Mouse (Mus musculus) embryonic facial prominence, embryonic 14.5 days (tissue): Measurements from ENCODE around the gene Zfp950. TPM values are rescaled to one million over a fixed set of nuclear protein-coding genes. Genes with fewer than 3 reads are reported as not detected.
A peak's percentile ranks its signal among the peaks of the same experiment; 100 is the strongest.

Source experiments
- ATAC-seq: fragments of 200-750 bp; cut with Nextera tagmentation; 2 replicates; pipeline ENCODE4 v1.8.0; 2017; ENCODE audit warnings: low read depth, moderate number of reproducible peaks, moderate TSS enrichment
- DNase-seq: peaks from one replicate; pipeline ENCODE4 v3.0.0-alpha.2; 2015; ENCODE audit warnings: low spot score
- H3K27ac ChIP-seq: fragments of 300-500 bp; sonication (generic); replicated peaks from 2 replicates; pipeline ENCODE4 v1.5.1; 2014; ENCODE audit warnings: low read depth, mild to moderate bottlenecking, low read length, moderate library complexity
- H3K27me3 ChIP-seq: fragments of 300-500 bp; sonication (generic); replicated peaks from 2 replicates; pipeline ENCODE4 v1.6.1; 2014; ENCODE audit warnings: low read length; ENCODE audit not compliant: control insufficient read depth, insufficient read depth
- H3K36me3 ChIP-seq: fragments of 300-500 bp; sonication (generic); 2 replicates; pipeline ENCODE4 v1.6.1; 2014; ENCODE audit warnings: low read length, mixed read lengths; ENCODE audit not compliant: control insufficient read depth, insufficient read depth
- H3K4me1 ChIP-seq: fragments of 300-500 bp; sonication (generic); 2 replicates; pipeline ENCODE4 v1.6.1; 2014; ENCODE audit warnings: antibody characterized with exemption, low read length; ENCODE audit not compliant: control insufficient read depth, insufficient read depth
- H3K4me2 ChIP-seq: fragments of 300-500 bp; sonication (generic); 2 replicates; pipeline ENCODE4 v1.6.1; 2014; ENCODE audit warnings: low read depth, mild to moderate bottlenecking, low read length, moderate library complexity, mixed read lengths
- H3K4me3 ChIP-seq: fragments of 300-500 bp; sonication (generic); 2 replicates; pipeline ENCODE4 v1.5.1; 2014; ENCODE audit warnings: low read depth, mild to moderate bottlenecking, low read length
- H3K9ac ChIP-seq: fragments of 300-500 bp; sonication (generic); 2 replicates; pipeline ENCODE4 v1.6.1; 2014; ENCODE audit warnings: low read depth, mild to moderate bottlenecking, low read length, moderate library complexity, mixed read lengths
- H3K9me3 ChIP-seq: fragments of 300-500 bp; sonication (generic); 2 replicates; pipeline ENCODE4 v1.6.1; 2016; ENCODE audit warnings: low read length; ENCODE audit not compliant: control insufficient read depth
- WGBS: fragments of 180-500 bp; shearing (Covaris S2); extraction: QIAGEN DNeasy Blood & Tissue Kit; methylation state at CpG from one replicate; pipeline ENCODE4 v1.1.7; 2014; 5-methylcytosine and 5-hydroxymethylcytosine counted together
- polyA plus RNA-seq: library from polyadenylated mRNA; unstranded; fragments of >200 nt; fragmentation: Nextera tagmentation; extraction: Ambion mirVana; gene quantifications from 2 replicates; pipeline ENCODE4 v1.2.1, GENCODE M21; 2014

The Zfp950 gene
- polyA plus RNA-seq, 1 experiment from 2014 or later, result 39.8 TPM

DNA sequence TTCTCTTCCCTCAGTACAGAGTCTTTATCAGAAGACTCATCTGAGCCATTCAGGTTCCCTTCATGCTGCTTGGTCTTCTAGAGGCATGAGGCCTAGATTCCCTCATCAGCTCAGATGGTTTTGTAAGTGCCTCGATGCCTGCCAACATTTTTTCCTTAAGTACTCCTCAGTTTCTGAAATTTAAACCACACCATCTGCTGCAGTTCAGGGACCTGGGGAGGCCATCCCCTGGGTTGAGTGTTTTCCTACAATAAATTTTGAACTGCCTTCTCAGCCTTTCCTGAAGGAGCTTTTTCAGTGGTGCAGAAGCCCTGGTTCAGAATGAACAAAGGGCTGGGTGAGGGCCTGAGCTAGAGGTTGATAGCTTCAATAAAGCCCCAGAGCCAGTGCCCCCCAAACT is 91.2 kb downstream of the Zfp950 start:
- H3K27ac ChIP-seq, result no peak overlapping the region; the same call in 1 of the 2 replicates
- peak; percentile 64 for DNase-seq
- ATAC-seq, result no peak

DNA sequence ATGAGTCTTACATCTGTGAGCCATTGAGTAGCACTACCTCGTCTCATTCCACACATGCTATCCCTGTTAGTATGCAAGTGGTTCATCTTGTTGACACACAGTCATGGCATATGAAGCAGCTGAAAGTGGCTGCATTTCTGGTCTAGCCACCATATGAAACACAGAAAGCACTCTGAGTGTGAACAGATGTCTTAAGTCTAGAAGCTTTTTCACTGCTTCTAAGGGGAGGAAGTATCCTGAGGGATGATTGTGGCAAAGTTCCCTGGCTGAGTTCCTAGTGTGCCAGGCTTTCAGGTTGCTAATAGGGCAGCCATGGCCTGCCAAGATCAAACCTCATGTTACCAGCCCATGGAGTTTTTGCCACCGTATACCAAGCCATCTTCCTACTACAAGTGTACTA is 92.0 kb downstream of the Zfp950 start:
- Histone ChIP-seq H3K9ac (no peak overlapping the region), H3K4me3 (no peak overlapping the region), H3K36me3 (no peaks in the 10 kb centered on the region), H3K9me3 (no peaks in the 10 kb centered on the region; the same call in 1 of the 2 replicates), H3K4me1 (no peaks in the 10 kb centered on the region), H3K27ac (no peak overlapping the region), H3K27me3 (no peaks in the 10 kb centered on the region), H3K4me2 (no peak overlapping the region)
- DNase-seq (peak; percentile 41), ATAC-seq (no peak)
- WGBS, result 70% methylated on average over 2 of the region's 2 CpGs

More for the DNA sequence above, 91.2 kb downstream of the Zfp950 start:
- no peaks in the 10 kb centered on the region for H3K27me3 ChIP-seq
- 54% methylated on average over 1 of the region's 1 CpGs for WGBS
- H3K9me3 ChIP-seq, result peaks cover 4% of the 10 kb centered on the region; the same call in 1 of the 2 replicates
- H3K4me3 ChIP-seq, result no peak overlapping the region
- H3K9ac ChIP-seq, result no peak overlapping the region
- H3K4me1 ChIP-seq, result no peaks in the 10 kb centered on the region
- H3K36me3 ChIP-seq, result no peaks in the 10 kb centered on the region
- H3K4me2 ChIP-seq, result no peak overlapping the region

DNA sequence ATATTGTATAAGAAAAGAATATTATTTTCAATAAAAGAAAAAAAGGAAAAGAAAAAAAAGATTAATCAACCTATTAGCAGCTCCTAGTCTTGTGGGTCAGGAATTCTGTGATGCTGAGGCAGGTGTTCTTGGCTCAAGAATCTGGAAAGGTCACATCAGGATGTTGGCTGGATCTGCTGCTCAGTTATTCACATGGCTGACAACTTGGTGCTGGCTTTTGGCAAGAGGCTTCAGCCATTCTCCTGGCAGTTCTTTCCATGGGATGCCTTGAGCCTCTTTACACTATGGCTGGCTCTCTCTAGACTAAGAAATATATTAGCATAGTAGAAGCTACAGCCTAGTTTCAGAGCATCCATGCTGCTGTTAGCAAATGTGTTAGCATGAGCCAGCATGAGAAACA is 101.5 kb downstream of the Zfp950 start:
- Histone ChIP-seq H3K4me2 (no peak overlapping the region), H3K27me3 (no peaks in the 10 kb centered on the region), H3K9me3 (no peaks in the 10 kb centered on the region), H3K27ac (no peak overlapping the region), H3K4me3 (no peak overlapping the region), H3K36me3 (no peaks in the 10 kb centered on the region), H3K4me1 (no peaks in the 10 kb centered on the region), H3K9ac (no peak overlapping the region)
- ATAC-seq (no peak), DNase-seq (no peak)

DNA sequence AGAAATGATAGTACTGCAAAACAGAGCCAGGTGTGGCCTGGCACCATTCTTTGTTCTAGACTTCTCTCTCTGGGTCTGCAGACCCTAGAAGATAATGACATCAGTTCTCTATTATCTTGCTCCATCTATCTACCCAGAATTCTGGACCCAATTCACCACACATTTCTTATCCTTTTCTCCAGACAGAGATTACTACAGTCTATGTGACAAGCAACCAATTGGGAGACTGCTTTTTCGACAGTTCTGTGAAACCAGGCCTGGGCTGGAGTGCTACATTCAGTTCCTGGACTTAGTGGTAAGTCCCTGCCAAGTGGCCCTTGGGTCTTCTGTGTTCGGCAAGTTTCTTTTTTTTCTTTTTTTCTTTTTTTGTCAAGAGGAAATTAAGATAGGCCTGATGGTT is 109.1 kb downstream of the Zfp950 start:
- H3K9me3 ChIP-seq, result no peaks in the 10 kb centered on the region
- H3K4me2 ChIP-seq, result no peak overlapping the region
- WGBS, result 74% methylated on average over 2 of the region's 2 CpGs
- H3K27ac ChIP-seq, result no peak overlapping the region
- no peaks in the 10 kb centered on the region for H3K27me3 ChIP-seq
- DNase-seq (no peak), ATAC-seq (no peak)
- no peaks in the 10 kb centered on the region for H3K36me3 ChIP-seq
- no peak overlapping the region for H3K9ac ChIP-seq
- no peaks in the 10 kb centered on the region for H3K4me1 ChIP-seq
- H3K4me3 ChIP-seq, result no peak overlapping the region

- peak; percentile 37; the same call in 1 of the 2 replicates for ATAC-seq
- Histone ChIP-seq H3K27ac (peak overlapping the region; percentile 52), H3K4me2 (no peak overlapping the region), H3K4me3 (no peak overlapping the region), H3K4me1 (peaks cover 24% of the 10 kb centered on the region), H3K9ac (no peak overlapping the region), H3K9me3 (no peaks in the 10 kb centered on the region), H3K27me3 (no peaks in the 10 kb centered on the region), H3K36me3 (no peaks in the 10 kb centered on the region)
- DNase-seq, result peak; percentile 71
- 57% methylated on average over 3 of the region's 3 CpGs for WGBS
Measured at GRCm38 (mm10) chr19:61021939-61022566, 118.6 kb downstream of the Zfp950 start.

DNA sequence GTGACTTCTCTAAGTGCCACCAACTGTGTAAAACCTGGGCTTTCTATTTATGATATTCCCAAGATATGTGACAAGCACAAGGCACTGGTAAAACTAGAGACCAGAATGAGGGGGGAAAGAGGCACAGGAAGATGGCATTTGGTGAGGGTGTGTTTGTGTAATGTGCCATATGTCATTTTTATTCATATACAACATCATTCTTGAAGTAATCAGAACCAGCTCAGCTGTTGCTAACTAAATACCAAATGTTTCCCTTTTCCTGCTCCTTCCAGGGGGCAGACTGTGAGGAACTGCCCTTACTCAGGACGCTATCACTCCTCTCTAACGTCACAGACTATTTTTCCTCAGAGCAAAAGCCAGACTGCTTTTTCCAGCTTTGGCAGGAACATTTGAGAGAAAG is 119.1 kb downstream of the Zfp950 start:
- H3K27me3 ChIP-seq, result no peaks in the 10 kb centered on the region
- peak; percentile 60; the same call in 1 of the 2 replicates for ATAC-seq
- no peak overlapping the region for H3K9ac ChIP-seq
- peak overlapping the region; percentile 52 for H3K27ac ChIP-seq
- H3K4me3 ChIP-seq, result no peak overlapping the region
- no peaks in the 10 kb centered on the region for H3K36me3 ChIP-seq
- peaks cover 24% of the 10 kb centered on the region for H3K4me1 ChIP-seq
- WGBS, result 15% methylated on average over 2 of the region's 2 CpGs
- H3K9me3 ChIP-seq, result no peaks in the 10 kb centered on the region
- peak; percentile 52 for DNase-seq
- no peak overlapping the region for H3K4me2 ChIP-seq

DNA sequence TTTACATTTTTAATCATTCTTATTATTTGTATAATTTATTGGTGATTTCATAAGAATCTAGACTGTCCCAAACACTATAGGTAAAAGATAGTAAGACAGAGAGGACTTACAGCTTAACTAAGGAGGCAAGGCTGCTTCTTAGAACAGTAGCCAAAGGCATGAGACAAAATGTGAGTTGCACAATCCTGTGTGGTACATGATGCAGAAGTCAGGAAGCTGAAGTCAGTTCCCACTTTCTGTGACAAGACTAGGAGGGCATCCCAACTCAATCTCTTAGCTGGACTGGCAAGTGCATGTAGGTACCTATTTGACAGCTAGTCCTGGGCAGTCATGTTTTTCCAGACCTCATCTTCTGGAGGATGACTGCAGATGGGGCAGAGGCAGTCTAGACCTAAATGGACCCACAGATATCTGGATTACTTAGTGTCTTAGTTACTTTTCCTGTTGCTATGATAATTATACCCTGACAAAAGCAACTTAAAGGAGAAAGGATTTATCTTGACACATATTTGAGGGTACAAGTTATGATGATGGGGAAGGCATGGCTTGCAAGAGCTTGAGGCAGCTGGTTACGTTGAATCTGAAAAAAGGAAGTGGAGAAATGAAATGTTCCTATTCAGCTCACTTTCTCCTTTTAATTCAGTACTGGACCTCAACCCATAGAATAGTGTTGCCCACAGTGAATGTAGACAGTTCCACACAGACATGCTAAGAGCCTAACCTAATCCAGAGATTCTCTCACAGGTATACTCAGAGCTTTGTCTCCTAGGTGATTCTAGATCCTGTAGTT is 123.0 kb downstream of the Zfp950 start:
- ATAC-seq, result no peak
- Histone ChIP-seq H3K4me3 (no peak overlapping the region), H3K4me1 (peaks cover 19% of the 10 kb centered on the region), H3K27me3 (no peaks in the 10 kb centered on the region), H3K4me2 (no peak overlapping the region), H3K27ac (no peak overlapping the region), H3K36me3 (no peaks in the 10 kb centered on the region), H3K9me3 (no peaks in the 10 kb centered on the region), H3K9ac (no peak overlapping the region)
- DNase-seq, result no peak
- WGBS, result 77% methylated on average over 1 of the region's 1 CpGs

GRCm38 (mm10) chr19:61009266-61009665 is 131.4 kb downstream of the Zfp950 start:
- no peak for ATAC-seq
- DNase-seq, result no peak
- WGBS, result 91% methylated on average over 2 of the region's 2 CpGs

More at GRCm38 (mm10) chr19:61009266-61009665, 131.4 kb downstream of the Zfp950 start:
- no peak overlapping the region for H3K27ac ChIP-seq
- no peak overlapping the region for H3K4me3 ChIP-seq
- H3K36me3 ChIP-seq, result no peaks in the 10 kb centered on the region
- no peak overlapping the region for H3K4me2 ChIP-seq
- H3K9ac ChIP-seq, result no peak overlapping the region
- H3K27me3 ChIP-seq, result no peaks in the 10 kb centered on the region
- H3K4me1 ChIP-seq, result no peaks in the 10 kb centered on the region
- H3K9me3 ChIP-seq, result no peaks in the 10 kb centered on the region
